Mouse (Mus musculus): ENCODE data around the gene Myo16. TPM values are rescaled to one million over a fixed set of nuclear protein-coding genes. Genes with fewer than 3 reads are reported as not detected.

Myo16 gene
- polyA plus RNA-seq, 1 experiment from 2014 or later: 0.70 TPM

- WGBS: 80% methylated on average over 7 of the region's 7 CpGs
- DNase-seq: no peak
- H3K4me2 ChIP-seq: no peak overlapping the region
- H3K4me1 ChIP-seq (ENCODE audit: insufficient read depth): no peaks in the 10 kb centered on the region
- TF ChIP-seq CTCF (IDR thresholded peaks at IDR 0.05; ENCODE audit: low read depth): no peak
- no peak overlapping the region for H3K9ac ChIP-seq
- H3K27ac ChIP-seq (ENCODE audit: low read depth): no peak overlapping the region
- no peaks in the 10 kb centered on the region for H3K9me3 ChIP-seq (ENCODE audit: low read depth, low read length)
- ATAC-seq (ENCODE audit: insufficient read depth): no peak
- no peak overlapping the region for H3K4me3 ChIP-seq (ENCODE audit: low read depth, low read length)
- H3K27me3 ChIP-seq (ENCODE audit: insufficient read depth, low read length): no peaks in the 10 kb centered on the region
- no peaks in the 10 kb centered on the region for H3K36me3 ChIP-seq (ENCODE audit: insufficient read depth)
Measured at GRCm38 (mm10) chr8:10557961-10558360, 404.2 kb downstream of the Myo16 start.

- no peak for ATAC-seq (ENCODE audit: insufficient read depth)
Measured at GRCm38 (mm10) chr8:10559479-10559878, 405.8 kb downstream of the Myo16 start.

GRCm38 (mm10) chr8:10561616-10562015 is 407.9 kb downstream of the Myo16 start:
- no peak overlapping the region for H3K4me2 ChIP-seq
- WGBS: 71% methylated on average over 5 of the region's 5 CpGs
- H3K27ac ChIP-seq (ENCODE audit: low read depth): no peak overlapping the region
- H3K36me3 ChIP-seq (ENCODE audit: insufficient read depth): no peaks in the 10 kb centered on the region
- TF ChIP-seq CTCF (IDR thresholded peaks at IDR 0.05; ENCODE audit: low read depth): no peak
- H3K4me1 ChIP-seq (ENCODE audit: insufficient read depth): no peaks in the 10 kb centered on the region
- ATAC-seq (ENCODE audit: insufficient read depth): no peak
- no peaks in the 10 kb centered on the region for H3K9me3 ChIP-seq (ENCODE audit: low read depth, low read length)
- H3K4me3 ChIP-seq (ENCODE audit: low read depth, low read length): no peak overlapping the region
- H3K9ac ChIP-seq: no peak overlapping the region
- no peak for DNase-seq
- no peaks in the 10 kb centered on the region for H3K27me3 ChIP-seq (ENCODE audit: insufficient read depth, low read length)

More at GRCm38 (mm10) chr8:10559479-10559878, 405.8 kb downstream of the Myo16 start:
- 80% methylated on average over 6 of the region's 6 CpGs for whole genome bisulfite sequencing
- no peak overlapping the region for H3K4me2 ChIP-seq
- H3K27ac ChIP-seq (ENCODE audit: low read depth): no peak overlapping the region
- no peak for DNase-seq
- no peaks in the 10 kb centered on the region for H3K9me3 ChIP-seq (ENCODE audit: low read depth, low read length)
- H3K36me3 ChIP-seq (ENCODE audit: insufficient read depth): no peaks in the 10 kb centered on the region
- H3K27me3 ChIP-seq (ENCODE audit: insufficient read depth, low read length): no peaks in the 10 kb centered on the region
- H3K9ac ChIP-seq: no peak overlapping the region
- H3K4me3 ChIP-seq (ENCODE audit: low read depth, low read length): no peak overlapping the region
- no peaks in the 10 kb centered on the region for H3K4me1 ChIP-seq (ENCODE audit: insufficient read depth)
- TF ChIP-seq CTCF (IDR thresholded peaks at IDR 0.05; ENCODE audit: low read depth): no peak

- Histone ChIP-seq H3K9ac (no peak overlapping the region), H3K27ac (ENCODE audit: low read depth) (no peak overlapping the region), H3K9me3 (ENCODE audit: low read depth, low read length) (no peaks in the 10 kb centered on the region), H3K4me1 (ENCODE audit: insufficient read depth) (no peaks in the 10 kb centered on the region), H3K36me3 (ENCODE audit: insufficient read depth) (no peaks in the 10 kb centered on the region), H3K4me2 (no peak overlapping the region), H3K4me3 (ENCODE audit: low read depth, low read length) (no peak overlapping the region), H3K27me3 (ENCODE audit: insufficient read depth, low read length) (no peaks in the 10 kb centered on the region)
- ATAC-seq (ENCODE audit: insufficient read depth) (no peak), DNase-seq (no peak)
- no peak for TF ChIP-seq CTCF (IDR thresholded peaks at IDR 0.05; ENCODE audit: low read depth)
- 82% methylated on average over 13 of the region's 13 CpGs for WGBS
Measured at GRCm38 (mm10) chr8:10562046-10562445, 408.3 kb downstream of the Myo16 start.

GRCm38 (mm10) chr8:10562636-10563035 is 408.9 kb downstream of the Myo16 start:
- H3K4me1 ChIP-seq (ENCODE audit: insufficient read depth): no peaks in the 10 kb centered on the region
- 81% methylated on average over 9 of the region's 9 CpGs for WGBS
- H3K4me2 ChIP-seq: no peak overlapping the region
- no peak overlapping the region for H3K27ac ChIP-seq (ENCODE audit: low read depth)
- no peak for DNase-seq
- H3K9ac ChIP-seq: no peak overlapping the region
- no peak for TF ChIP-seq CTCF (IDR thresholded peaks at IDR 0.05; ENCODE audit: low read depth)
- H3K27me3 ChIP-seq (ENCODE audit: insufficient read depth, low read length): no peaks in the 10 kb centered on the region
- no peak for ATAC-seq (ENCODE audit: insufficient read depth)
- H3K9me3 ChIP-seq (ENCODE audit: low read depth, low read length): no peaks in the 10 kb centered on the region
- H3K36me3 ChIP-seq (ENCODE audit: insufficient read depth): no peaks in the 10 kb centered on the region
- H3K4me3 ChIP-seq (ENCODE audit: low read depth, low read length): no peak overlapping the region

- H3K36me3 ChIP-seq (ENCODE audit: insufficient read depth): no peaks in the 10 kb centered on the region
- H3K4me3 ChIP-seq (ENCODE audit: low read depth, low read length): no peak overlapping the region
- no peak for TF ChIP-seq CTCF (IDR thresholded peaks at IDR 0.05; ENCODE audit: low read depth)
- ATAC-seq (ENCODE audit: insufficient read depth): no peak
- H3K4me2 ChIP-seq: no peak overlapping the region
- H3K4me1 ChIP-seq (ENCODE audit: insufficient read depth): no peaks in the 10 kb centered on the region
- WGBS: 76% methylated on average over 11 of the region's 11 CpGs
- no peaks in the 10 kb centered on the region for H3K9me3 ChIP-seq (ENCODE audit: low read depth, low read length)
- H3K27ac ChIP-seq (ENCODE audit: low read depth): no peak overlapping the region
- H3K9ac ChIP-seq: no peak overlapping the region
- no peaks in the 10 kb centered on the region for H3K27me3 ChIP-seq (ENCODE audit: insufficient read depth, low read length)
- peak; percentile 13 for DNase-seq
Measured at GRCm38 (mm10) chr8:10565231-10566029, 411.7 kb downstream of the Myo16 start.

- TF ChIP-seq CTCF (IDR thresholded peaks at IDR 0.05; ENCODE audit: low read depth): no peak
- ATAC-seq (ENCODE audit: insufficient read depth) (no peak), DNase-seq (peak; percentile 9)
- no peak overlapping the region for H3K9ac ChIP-seq
- 40% methylated on average over 4 of the region's 4 CpGs for WGBS
- H3K36me3 ChIP-seq (ENCODE audit: insufficient read depth): no peaks in the 10 kb centered on the region
- no peaks in the 10 kb centered on the region for H3K27me3 ChIP-seq (ENCODE audit: insufficient read depth, low read length)
- H3K4me2 ChIP-seq: no peak overlapping the region
- H3K27ac ChIP-seq (ENCODE audit: low read depth): no peak overlapping the region
- no peaks in the 10 kb centered on the region for H3K9me3 ChIP-seq (ENCODE audit: low read depth, low read length)
- no peaks in the 10 kb centered on the region for H3K4me1 ChIP-seq (ENCODE audit: insufficient read depth)
- H3K4me3 ChIP-seq (ENCODE audit: low read depth, low read length): no peak overlapping the region
Measured at GRCm38 (mm10) chr8:10568448-10568847, 414.7 kb downstream of the Myo16 start.
